Mouse (Mus musculus) central nervous system, embryonic 18 days (tissue): ENCODE measurements around the gene Omg. TPM values are rescaled to one million over a fixed set of nuclear protein-coding genes. Genes with fewer than 3 reads are reported as not detected.

Experiments used
- polyA plus RNA-seq: library from polyadenylated mRNA; depleted of rRNA; stranded (reverse); fragments of >200 nt; gene quantifications from 2 replicates; pipeline ENCODE4 v1.2.3, GENCODE M21; 2012; rRNA removed

Omg gene
- 15.0 and 15.3 TPM in 2 replicates for polyA plus RNA-seq

DNA sequence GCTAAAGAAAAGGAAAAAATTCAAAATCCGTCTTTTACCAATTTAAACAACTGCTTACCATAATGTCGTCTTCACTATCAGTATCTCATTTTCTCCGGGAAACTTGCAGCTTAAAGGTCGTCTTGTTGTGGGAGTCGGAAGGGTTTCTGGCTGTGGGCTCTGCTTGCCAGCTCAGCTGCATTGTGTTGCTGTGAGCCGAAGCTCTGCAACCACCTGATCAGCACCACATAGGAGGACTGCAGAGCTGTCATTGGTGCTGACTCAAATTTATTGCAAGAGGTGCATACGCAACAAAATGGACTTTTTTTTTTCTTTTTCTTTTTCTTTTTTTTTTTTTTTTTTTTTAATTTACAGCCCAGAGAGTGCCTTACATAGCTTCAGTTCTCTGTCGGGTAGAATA, at the start of gene Omg:
Gene Omg (minus strand): TSS at position 240 of the 400 bp plus-strand sequence.

DNA sequence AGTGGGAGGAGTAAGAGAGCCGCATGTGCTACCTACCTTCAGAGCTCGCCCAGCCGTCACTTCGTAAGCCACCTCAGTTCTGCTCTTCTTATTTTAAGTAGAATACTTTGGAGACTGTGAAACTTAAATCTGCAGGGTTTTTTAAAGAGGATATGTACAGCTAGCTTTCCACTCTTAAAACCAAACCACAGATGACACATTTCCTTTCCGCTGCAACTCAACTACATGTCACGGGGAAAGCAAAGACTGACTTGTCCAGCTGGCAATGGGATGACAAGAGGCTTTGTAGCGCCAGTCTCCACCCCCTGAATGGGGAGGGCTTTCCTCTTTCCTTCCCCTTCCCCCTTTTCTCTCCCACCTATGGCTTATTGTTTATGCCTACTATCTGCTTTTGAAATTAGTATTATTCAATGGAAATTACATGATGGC, 26.5 kb upstream of the Omg start, which contains the start of the genes Evi2 and Evi2a:
Gene Evi2 (minus strand): TSS at position 257 of the 429 bp plus-strand sequence.
Gene Evi2a (minus strand): TSS at position 277 of the 429 bp plus-strand sequence.

DNA sequence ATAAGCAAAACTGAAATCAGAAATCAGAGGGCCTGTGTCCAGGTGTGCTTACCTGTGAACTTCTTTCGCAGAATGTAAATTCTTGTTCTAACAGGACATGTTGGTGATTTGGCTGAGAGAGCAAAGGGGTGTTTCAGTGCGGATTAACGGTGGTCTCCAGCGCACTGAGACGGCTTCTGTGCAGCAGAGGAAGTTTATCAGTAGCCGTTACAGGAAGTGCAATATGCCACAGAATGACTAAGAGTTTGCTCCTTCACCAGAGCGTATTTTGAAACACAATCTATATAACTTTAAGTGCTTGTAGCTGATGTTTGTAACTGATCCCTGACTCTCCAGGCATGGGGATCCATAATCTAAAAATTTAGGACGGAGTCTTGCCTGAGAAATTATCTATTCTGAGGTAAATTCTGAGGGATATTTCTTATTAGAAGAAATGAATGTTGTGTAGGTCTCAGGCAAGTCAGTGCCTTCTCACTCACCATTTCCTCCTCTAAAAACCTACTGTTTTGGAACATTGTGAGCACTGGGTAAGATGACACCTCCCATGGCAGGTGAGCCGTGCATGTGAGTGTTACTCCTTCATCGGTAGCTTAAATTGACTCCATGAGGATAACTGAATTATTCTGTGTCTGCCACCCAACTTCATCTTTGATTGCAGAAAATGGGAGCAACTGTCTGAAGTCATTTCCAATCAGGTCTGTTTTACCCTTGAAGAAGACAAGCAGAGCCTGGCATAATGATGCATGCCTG, 19.9 kb upstream of the Omg start, which contains the start of gene Evi2b:
Gene Evi2b (minus strand): TSS at position 203 of the 750 bp plus-strand sequence.

Other genes starting within 250 kb of the Omg start
- 751 and 795 TPM in 2 replicates for gene Wsb1, start 249.4 kb downstream of the Omg start, polyA plus RNA-seq
- gene Gm9964, start 207.2 kb downstream of the Omg start, polyA plus RNA-seq, result not detected in 2 replicates
- gene Nf1, start 164.4 kb downstream of the Omg start, polyA plus RNA-seq, result 29.9 and 30.6 TPM in 2 replicates
- 0.48 and 0.75 TPM in 2 replicates for gene Evi2b, start 19.7 kb upstream of the Omg start, polyA plus RNA-seq
- gene Evi2, start 26.5 kb upstream of the Omg start, polyA plus RNA-seq, result 0.03 TPM in 2 replicates
- 2.6 and 2.7 TPM in 2 replicates for gene Evi2a, start 26.5 kb upstream of the Omg start, polyA plus RNA-seq
- gene Rab11fip4, start 87.1 kb upstream of the Omg start, polyA plus RNA-seq, result 48.0 and 51.8 TPM in 2 replicates